Mouse (Mus musculus) midbrain, embryonic 13.5 days (tissue): Measurements from ENCODE around the gene Syngr3. TPM values are rescaled to one million over a fixed set of nuclear protein-coding genes. Genes with fewer than 3 reads are reported as not detected.

Experiments used
- ATAC-seq: fragments of 200-750 bp; cut with Nextera tagmentation; 2 replicates; pipeline ENCODE4 v1.8.0; 2017; ENCODE audit warnings: mild to moderate bottlenecking, moderate TSS enrichment, moderate library complexity
- H3K27ac ChIP-seq: fragments of 300-500 bp; sonication (generic); 2 replicates; pipeline ENCODE4 v1.5.1; 2015; ENCODE audit warnings: inconsistent platforms, mild to moderate bottlenecking, moderate library complexity
- H3K27me3 ChIP-seq: fragments of 300-500 bp; sonication (generic); 2 replicates; pipeline ENCODE4 v1.6.1; 2015; ENCODE audit warnings: mild to moderate bottlenecking, inconsistent platforms
- H3K36me3 ChIP-seq: fragments of 300-500 bp; sonication (generic); 2 replicates; pipeline ENCODE4 v1.6.1; 2015; ENCODE audit warnings: mild to moderate bottlenecking, inconsistent platforms
- H3K4me1 ChIP-seq: fragments of 300-500 bp; sonication (generic); replicated peaks from 2 replicates; pipeline ENCODE4 v1.6.1; 2015; ENCODE audit warnings: inconsistent platforms
- H3K4me2 ChIP-seq: fragments of 300-500 bp; sonication (generic); replicated peaks from 2 replicates; pipeline ENCODE4 v1.6.1; 2015; ENCODE audit warnings: moderate library complexity, mild to moderate bottlenecking, inconsistent platforms
- H3K4me3 ChIP-seq: fragments of 300-500 bp; sonication (generic); replicated peaks from 2 replicates; pipeline ENCODE4 v1.5.1; 2015; ENCODE audit warnings: mild to moderate bottlenecking, inconsistent platforms
- H3K9ac ChIP-seq: fragments of 300-500 bp; sonication (generic); replicated peaks from 2 replicates; pipeline ENCODE4 v1.6.1; 2015; ENCODE audit warnings: mild to moderate bottlenecking, inconsistent platforms
- H3K9me3 ChIP-seq: fragments of 300-500 bp; sonication (generic); 2 replicates; pipeline ENCODE4 v1.6.1; 2016; ENCODE audit warnings: mild to moderate bottlenecking, inconsistent platforms
- WGBS: fragments of 180-500 bp; shearing (Covaris S2); methylation state at CpG from one replicate; pipeline ENCODE4 v1.1.7; 2015; 5-methylcytosine and 5-hydroxymethylcytosine counted together
- polyA plus RNA-seq: library from polyadenylated mRNA; unstranded; fragments of >200 nt; fragmentation: Nextera tagmentation; extraction: Ambion mirVana; gene quantifications from 2 replicates; pipeline ENCODE4 v1.2.1, GENCODE M21; 2015

Syngr3 gene
- polyA plus RNA-seq, 1 experiment from 2014 or later = 95.0 TPM

DNA sequence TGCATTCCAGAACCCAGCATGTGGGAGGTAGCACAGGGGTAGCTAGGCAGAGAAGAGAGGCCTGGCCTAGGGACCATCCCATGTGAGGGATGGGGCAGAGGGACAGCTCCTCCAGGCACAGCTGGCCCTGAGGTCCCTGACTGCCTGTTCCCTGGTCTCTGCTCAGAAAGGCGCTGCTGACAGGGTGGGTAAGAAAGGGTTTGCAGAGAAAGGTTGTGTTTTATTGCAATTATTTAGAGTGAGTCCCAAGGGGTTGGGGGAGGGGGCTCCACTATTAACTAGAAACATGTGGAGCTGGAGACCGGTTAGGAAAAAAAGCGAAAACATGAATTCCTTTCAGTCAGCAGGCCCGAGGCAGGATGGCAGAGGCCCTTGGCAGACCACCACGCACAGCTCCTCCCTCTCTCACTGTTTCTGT lies 50.2 kb downstream of the Syngr3 start:
- H3K36me3 ChIP-seq = 0 out of 2 replicates have a peak, but pooled peaks cover 2% of the 10 kb centered on the region
- H3K9me3 ChIP-seq = no peaks in the 10 kb centered on the region
- WGBS = 88% methylated on average over 5 of the region's 5 CpGs
- no peak overlapping the region for H3K27ac ChIP-seq
- H3K4me3 ChIP-seq = no peak overlapping the region
- no peaks in the 10 kb centered on the region for H3K4me1 ChIP-seq
- no peak overlapping the region for H3K4me2 ChIP-seq
- no peaks in the 10 kb centered on the region for H3K27me3 ChIP-seq
- no peak for ATAC-seq
- H3K9ac ChIP-seq = no peak overlapping the region

DNA sequence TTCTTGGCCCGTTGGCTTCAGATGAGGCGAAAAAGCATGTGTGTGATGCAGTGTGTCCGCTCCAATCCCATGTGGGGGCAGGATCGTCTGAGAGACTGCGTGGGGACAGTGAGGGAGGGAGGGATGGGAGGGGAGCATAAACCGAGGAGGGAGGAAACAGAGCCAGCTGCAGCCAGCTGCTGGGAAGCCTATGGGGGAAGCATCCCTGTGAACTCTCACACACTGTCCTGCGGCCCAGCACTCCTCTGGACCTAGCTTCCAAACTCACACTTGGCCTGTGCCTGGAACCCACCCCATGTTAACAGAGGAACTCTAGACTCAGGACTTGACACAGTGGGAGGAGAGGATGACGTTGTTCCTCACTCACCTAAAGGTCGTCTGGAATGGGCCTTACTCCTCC lies 50.9 kb downstream of the Syngr3 start:
- H3K36me3 ChIP-seq = 0 out of 2 replicates have a peak, but pooled peaks cover 2% of the 10 kb centered on the region
- no peak overlapping the region for H3K4me2 ChIP-seq
- H3K27ac ChIP-seq = no peak overlapping the region

DNA sequence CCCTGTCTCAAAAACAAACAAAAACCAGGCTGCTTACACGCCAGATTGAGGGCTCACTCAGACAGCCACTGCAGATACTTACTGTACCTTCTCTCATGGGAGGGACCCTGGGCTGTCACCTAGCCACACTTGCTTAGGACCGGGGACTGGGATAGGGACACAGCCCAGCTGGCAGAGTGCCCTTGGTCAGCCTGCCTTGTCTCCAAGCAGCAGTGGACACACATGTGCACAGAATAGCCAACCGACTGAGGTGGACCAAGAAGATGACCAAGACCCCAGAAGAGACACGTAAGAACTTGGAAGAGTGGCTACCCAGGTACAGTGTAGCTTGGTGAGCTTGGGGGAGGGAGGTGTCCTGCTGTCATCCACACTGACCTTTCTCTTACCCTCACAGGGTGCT lies 51.5 kb downstream of the Syngr3 start:
- no peak for ATAC-seq

More for the DNA sequence above, 50.9 kb downstream of the Syngr3 start:
- Histone ChIP-seq H3K9ac (no peak overlapping the region), H3K4me3 (no peak overlapping the region), H3K4me1 (no peaks in the 10 kb centered on the region), H3K27me3 (no peaks in the 10 kb centered on the region), H3K9me3 (no peaks in the 10 kb centered on the region)
- no peak for ATAC-seq
- WGBS = 83% methylated on average over 9 of the region's 9 CpGs

DNA sequence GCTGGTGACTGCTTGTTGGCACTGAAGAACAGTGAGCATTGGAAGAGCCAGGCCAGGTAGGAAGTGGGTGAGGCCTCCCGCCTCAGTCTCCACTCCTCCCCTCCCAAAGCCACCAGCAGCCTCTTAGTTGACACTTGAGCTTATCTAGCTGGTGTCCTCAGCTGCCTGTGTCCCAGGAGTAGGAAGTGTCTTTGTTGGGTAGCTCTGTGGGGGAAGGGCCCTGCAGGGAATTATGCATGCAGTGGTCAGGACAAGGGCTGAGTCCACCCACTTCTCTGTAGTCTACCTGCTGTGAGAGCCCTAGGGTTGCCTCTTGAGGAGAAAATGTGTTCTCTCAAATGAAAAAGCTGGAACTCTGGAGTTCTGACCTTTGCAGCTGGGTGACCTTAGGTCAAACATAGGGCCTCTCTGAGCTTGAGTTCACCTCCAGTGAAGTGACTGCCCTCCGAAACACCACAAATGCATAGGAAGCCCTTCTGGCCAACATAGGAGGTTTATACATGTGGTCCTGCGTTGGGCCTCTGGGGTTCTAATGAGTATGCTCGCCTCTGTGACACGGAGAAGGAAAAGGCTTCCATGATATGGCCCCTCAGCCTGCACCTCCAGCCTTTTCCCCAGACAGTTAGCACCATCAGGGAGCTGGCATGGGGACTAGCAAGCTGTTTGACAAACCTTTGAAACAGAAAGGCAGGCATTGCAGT lies 52.8 kb downstream of the Syngr3 start:
- Histone ChIP-seq H3K4me3 (no peak overlapping the region), H3K4me2 (no peak overlapping the region), H3K36me3 (0 out of 2 replicates have a peak, but pooled peaks cover 2% of the 10 kb centered on the region), H3K4me1 (peaks cover 12% of the 10 kb centered on the region), H3K9me3 (no peaks in the 10 kb centered on the region), H3K27ac (no peak overlapping the region), H3K9ac (peak overlapping the region; percentile 48; the same call in 1 of the 2 replicates), H3K27me3 (no peaks in the 10 kb centered on the region)
- 70% methylated on average over 5 of the region's 5 CpGs for WGBS
- no peak for ATAC-seq

More for the DNA sequence above, 51.5 kb downstream of the Syngr3 start:
- Histone ChIP-seq H3K27ac (no peak overlapping the region), H3K36me3 (0 out of 2 replicates have a peak, but pooled peaks cover 2% of the 10 kb centered on the region), H3K4me3 (no peak overlapping the region), H3K4me1 (peaks cover 3% of the 10 kb centered on the region; the same call in 1 of the 2 replicates), H3K27me3 (no peaks in the 10 kb centered on the region), H3K9ac (no peak overlapping the region), H3K4me2 (no peak overlapping the region), H3K9me3 (no peaks in the 10 kb centered on the region)
- WGBS = 90% methylated on average over 4 of the region's 4 CpGs

DNA sequence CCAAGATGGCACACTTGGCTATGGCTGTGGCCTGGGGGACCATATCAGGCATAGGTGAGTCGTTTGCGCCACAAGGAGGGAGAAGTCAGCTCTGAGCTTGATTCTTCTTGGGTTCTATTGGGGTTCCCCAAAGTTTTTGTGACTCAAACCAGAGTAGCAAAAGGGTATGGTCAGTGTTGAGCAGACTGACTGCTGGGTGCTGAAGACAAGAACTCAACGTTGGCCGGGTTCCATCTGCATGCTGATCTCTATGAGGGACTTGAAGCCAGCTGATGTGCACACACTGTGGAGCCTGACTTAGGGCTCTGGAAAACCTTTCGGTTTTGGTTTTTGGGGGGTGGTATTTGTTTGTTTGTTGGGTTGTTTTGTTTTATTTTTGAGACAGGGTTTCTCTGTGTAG lies 54.1 kb downstream of the Syngr3 start:
- Histone ChIP-seq H3K4me1 (peaks cover 17% of the 10 kb centered on the region), H3K36me3 (peaks cover 6% of the 10 kb centered on the region), H3K4me3 (no peak overlapping the region), H3K9ac (no peak overlapping the region), H3K9me3 (no peaks in the 10 kb centered on the region), H3K27me3 (no peaks in the 10 kb centered on the region), H3K4me2 (no peak overlapping the region), H3K27ac (no peak overlapping the region)
- 97% methylated on average over 5 of the region's 5 CpGs for WGBS
- no peak for ATAC-seq

Other genes with a start within 250 kb of the Syngr3 start
- gene Dnase1l2, start 246.8 kb downstream of the Syngr3 start, polyA plus RNA-seq = 6.8 and 6.9 TPM in 2 replicates
- gene E4f1, start 219.6 kb downstream of the Syngr3 start, polyA plus RNA-seq = 44.0 and 45.1 TPM in 2 replicates
- gene Pgp, start 219.6 kb downstream of the Syngr3 start, polyA plus RNA-seq = 48.3 and 54.9 TPM in 2 replicates
- not detected in 2 replicates for gene Bricd5, start 216.1 kb downstream of the Syngr3 start, polyA plus RNA-seq
- 38.6 and 41.4 TPM in 2 replicates for gene Mlst8, start 210.9 kb downstream of the Syngr3 start, polyA plus RNA-seq
- 24.7 and 29.1 TPM in 2 replicates for gene Caskin1, start 201.4 kb downstream of the Syngr3 start, polyA plus RNA-seq
- 97.3 and 106 TPM in 2 replicates for gene Traf7, start 162.0 kb downstream of the Syngr3 start, polyA plus RNA-seq
- gene Rab26, start 155.7 kb downstream of the Syngr3 start, polyA plus RNA-seq = 2.9 TPM in 2 replicates
- gene Pkd1, start 140.1 kb downstream of the Syngr3 start, polyA plus RNA-seq = 17.7 and 19.4 TPM in 2 replicates
- gene Tsc2, start 57.3 kb downstream of the Syngr3 start, polyA plus RNA-seq = 73.1 and 74.1 TPM in 2 replicates
- gene Nthl1, start 57.3 kb downstream of the Syngr3 start, polyA plus RNA-seq = 10.0 and 10.8 TPM in 2 replicates
- gene Slc9a3r2, start 39.6 kb downstream of the Syngr3 start, polyA plus RNA-seq = 21.3 and 23.5 TPM in 2 replicates
- not detected in 2 replicates for gene Npw, start 31.5 kb downstream of the Syngr3 start, polyA plus RNA-seq
- gene Zfp598, start 20.3 kb downstream of the Syngr3 start, polyA plus RNA-seq = 15.0 and 18.6 TPM in 2 replicates
- 36.7 and 39.9 TPM in 2 replicates for gene Gfer, start 6.2 kb upstream of the Syngr3 start, polyA plus RNA-seq
- gene Noxo1, start 6.3 kb upstream of the Syngr3 start, polyA plus RNA-seq = 1.7 and 2.2 TPM in 2 replicates
- 81.4 and 84.3 TPM in 2 replicates for gene Tbl3, start 17.7 kb upstream of the Syngr3 start, polyA plus RNA-seq
- gene Rnf151, start 28.1 kb upstream of the Syngr3 start, polyA plus RNA-seq = not detected in 2 replicates
- gene Rps2, start 28.2 kb upstream of the Syngr3 start, polyA plus RNA-seq = 770 and 771 TPM in 2 replicates
- gene Ndufb10, start 34.5 kb upstream of the Syngr3 start, polyA plus RNA-seq = 257 and 260 TPM in 2 replicates
- gene Rpl3l, start 37.9 kb upstream of the Syngr3 start, polyA plus RNA-seq = not detected in 2 replicates
- 18.0 and 19.6 TPM in 2 replicates for gene Msrb1, start 46.7 kb upstream of the Syngr3 start, polyA plus RNA-seq
- 0.13 and 0.22 TPM in 2 replicates for gene Hs3st6, start 63.0 kb upstream of the Syngr3 start, polyA plus RNA-seq
- not detected in 2 replicates for gene Meiob, start 114.3 kb upstream of the Syngr3 start, polyA plus RNA-seq
- gene Hagh, start 150.2 kb upstream of the Syngr3 start, polyA plus RNA-seq = 43.9 and 49.7 TPM in 2 replicates
- 17.9 and 18.4 TPM in 2 replicates for gene Fahd1, start 160.4 kb upstream of the Syngr3 start, polyA plus RNA-seq
- 0.28 TPM in 1 of 2 replicates, not detected in the other for gene Igfals, start 176.0 kb upstream of the Syngr3 start, polyA plus RNA-seq
- gene Nubp2, start 196.4 kb upstream of the Syngr3 start, polyA plus RNA-seq = 68.2 and 75.3 TPM in 2 replicates
- 71.7 and 74.7 TPM in 2 replicates for gene Spsb3, start 196.7 kb upstream of the Syngr3 start, polyA plus RNA-seq
- gene Eme2, start 205.1 kb upstream of the Syngr3 start, polyA plus RNA-seq = 36.8 and 38.4 TPM in 2 replicates
- gene Mrps34, start 205.2 kb upstream of the Syngr3 start, polyA plus RNA-seq = 73.0 and 82.3 TPM in 2 replicates
- gene Nme3, start 206.5 kb upstream of the Syngr3 start, polyA plus RNA-seq = 74.1 and 76.8 TPM in 2 replicates
- gene Mapk8ip3, start 247.0 kb upstream of the Syngr3 start, polyA plus RNA-seq = 83.1 and 83.8 TPM in 2 replicates